Mouse (Mus musculus): Measurements from ENCODE around the gene Adrb1. TPM values are rescaled to one million over a fixed set of nuclear protein-coding genes. Genes with fewer than 3 reads are reported as not detected.
A peak's percentile ranks its signal among the peaks of the same experiment; 100 is the strongest.
"Not testable (repeated sequence)": the region's sequence is repeated elsewhere in the genome, so short reads cannot be mapped to it uniquely, and the experiment has no call there.

Adrb1 gene
- polyA plus RNA-seq, 1 experiment = 34.0 TPM

- peaks cover 4% of the 10 kb centered on the region for H3K4me1 ChIP-seq (ENCODE audit: control insufficient read depth, insufficient read depth, low read length)
- TF ChIP-seq CTCF (IDR thresholded peaks at IDR 0.05; ENCODE audit: extremely low read depth, insufficient read depth, low read length) (no peak), POLR2A (IDR thresholded peaks at IDR 0.05; ENCODE audit: extremely low read depth, insufficient read depth, low read length) (no peak)
- no peak overlapping the region for H3K27ac ChIP-seq (ENCODE audit: insufficient read depth, low read length)
Observed at GRCm38 (mm10) chr19:56735747-56736146, 13.7 kb downstream of the Adrb1 start.

GRCm38 (mm10) chr19:56736287-56736686 lies 14.3 kb downstream of the Adrb1 start:
- no peak overlapping the region for H3K4me3 ChIP-seq (ENCODE audit: insufficient read depth, low read length)
- no peak overlapping the region for H3K27ac ChIP-seq (ENCODE audit: insufficient read depth, low read length)
- TF ChIP-seq CTCF (IDR thresholded peaks at IDR 0.05; ENCODE audit: extremely low read depth, insufficient read depth, low read length) (no peak), POLR2A (IDR thresholded peaks at IDR 0.05; ENCODE audit: extremely low read depth, insufficient read depth, low read length) (no peak)
- peaks cover 2% of the 10 kb centered on the region; the same call in 1 of the 2 replicates for H3K4me1 ChIP-seq (ENCODE audit: control insufficient read depth, insufficient read depth, low read length)

More at GRCm38 (mm10) chr19:56735747-56736146, 13.7 kb downstream of the Adrb1 start:
- no peak overlapping the region for H3K4me3 ChIP-seq (ENCODE audit: insufficient read depth, low read length)

GRCm38 (mm10) chr19:56745061-56745460 lies 23.1 kb downstream of the Adrb1 start:
- no peak overlapping the region for H3K27ac ChIP-seq (ENCODE audit: insufficient read depth, low read length)
- TF ChIP-seq POLR2A (IDR thresholded peaks at IDR 0.05; ENCODE audit: extremely low read depth, insufficient read depth, low read length) (no peak), CTCF (IDR thresholded peaks at IDR 0.05; ENCODE audit: extremely low read depth, insufficient read depth, low read length) (0 out of 2 replicates have a peak, but pooled peaks have one; percentile 12)
- no peak overlapping the region for H3K4me3 ChIP-seq (ENCODE audit: insufficient read depth, low read length)
- peaks cover 3% of the 10 kb centered on the region; the same call in 1 of the 2 replicates for H3K4me1 ChIP-seq (ENCODE audit: control insufficient read depth, insufficient read depth, low read length)

GRCm38 (mm10) chr19:56745528-56745927 lies 23.5 kb downstream of the Adrb1 start:
- peaks cover 3% of the 10 kb centered on the region; the same call in 1 of the 2 replicates for H3K4me1 ChIP-seq (ENCODE audit: control insufficient read depth, insufficient read depth, low read length)
- no peak for TF ChIP-seq POLR2A (IDR thresholded peaks at IDR 0.05; ENCODE audit: extremely low read depth, insufficient read depth, low read length)
- no peak for TF ChIP-seq CTCF (IDR thresholded peaks at IDR 0.05; ENCODE audit: extremely low read depth, insufficient read depth, low read length)
- H3K4me3 ChIP-seq (ENCODE audit: insufficient read depth, low read length) = no peak overlapping the region
- no peak overlapping the region for H3K27ac ChIP-seq (ENCODE audit: insufficient read depth, low read length)

- TF ChIP-seq POLR2A (IDR thresholded peaks at IDR 0.05; ENCODE audit: extremely low read depth, insufficient read depth, low read length) = no peak
- no peak for TF ChIP-seq CTCF (IDR thresholded peaks at IDR 0.05; ENCODE audit: extremely low read depth, insufficient read depth, low read length)
- H3K27ac ChIP-seq (ENCODE audit: insufficient read depth, low read length) = no peak overlapping the region
- H3K4me3 ChIP-seq (ENCODE audit: insufficient read depth, low read length) = no peak overlapping the region
- peaks cover 3% of the 10 kb centered on the region; the same call in 1 of the 2 replicates for H3K4me1 ChIP-seq (ENCODE audit: control insufficient read depth, insufficient read depth, low read length)
Observed at GRCm38 (mm10) chr19:56746618-56747017, 24.6 kb downstream of the Adrb1 start.

GRCm38 (mm10) chr19:56747878-56748277 lies 25.9 kb downstream of the Adrb1 start:
- TF ChIP-seq CTCF (IDR thresholded peaks at IDR 0.05; ENCODE audit: extremely low read depth, insufficient read depth, low read length) (no peak), POLR2A (IDR thresholded peaks at IDR 0.05; ENCODE audit: extremely low read depth, insufficient read depth, low read length) (no peak)
- Histone ChIP-seq H3K27ac (ENCODE audit: insufficient read depth, low read length) (no peak overlapping the region), H3K4me3 (ENCODE audit: insufficient read depth, low read length) (no peak overlapping the region), H3K4me1 (ENCODE audit: control insufficient read depth, insufficient read depth, low read length) (peaks cover 3% of the 10 kb centered on the region; the same call in 1 of the 2 replicates)

- no peak overlapping the region for H3K27ac ChIP-seq (ENCODE audit: insufficient read depth, low read length)
- H3K4me3 ChIP-seq (ENCODE audit: insufficient read depth, low read length) = no peak overlapping the region
- TF ChIP-seq CTCF (IDR thresholded peaks at IDR 0.05; ENCODE audit: extremely low read depth, insufficient read depth, low read length) = no peak
- TF ChIP-seq POLR2A (IDR thresholded peaks at IDR 0.05; ENCODE audit: extremely low read depth, insufficient read depth, low read length) = no peak
- peaks cover 5% of the 10 kb centered on the region for H3K4me1 ChIP-seq (ENCODE audit: control insufficient read depth, insufficient read depth, low read length)
Observed at GRCm38 (mm10) chr19:56749343-56749742, 27.3 kb downstream of the Adrb1 start.

- Histone ChIP-seq H3K4me3 (ENCODE audit: insufficient read depth, low read length) (no peak overlapping the region), H3K4me1 (ENCODE audit: control insufficient read depth, insufficient read depth, low read length) (peaks cover 5% of the 10 kb centered on the region), H3K27ac (ENCODE audit: insufficient read depth, low read length) (no peak overlapping the region)
- TF ChIP-seq CTCF (IDR thresholded peaks at IDR 0.05; ENCODE audit: extremely low read depth, insufficient read depth, low read length) (no peak), POLR2A (IDR thresholded peaks at IDR 0.05; ENCODE audit: extremely low read depth, insufficient read depth, low read length) (no peak)
Observed at GRCm38 (mm10) chr19:56750709-56751108, 28.7 kb downstream of the Adrb1 start.

- not testable (repeated sequence) for H3K27ac ChIP-seq (ENCODE audit: insufficient read depth, low read length); H3K4me3 ChIP-seq (ENCODE audit: insufficient read depth, low read length); H3K4me1 ChIP-seq (ENCODE audit: control insufficient read depth, insufficient read depth, low read length)
Observed at GRCm38 (mm10) chr19:56754456-56754855, 32.5 kb downstream of the Adrb1 start.

GRCm38 (mm10) chr19:56756412-56756811 lies 34.4 kb downstream of the Adrb1 start:
- no peak overlapping the region for H3K27ac ChIP-seq (ENCODE audit: insufficient read depth, low read length)
- no peak overlapping the region for H3K4me3 ChIP-seq (ENCODE audit: insufficient read depth, low read length)
- TF ChIP-seq POLR2A (IDR thresholded peaks at IDR 0.05; ENCODE audit: extremely low read depth, insufficient read depth, low read length) = no peak
- no peak for TF ChIP-seq CTCF (IDR thresholded peaks at IDR 0.05; ENCODE audit: extremely low read depth, insufficient read depth, low read length)
- peaks cover 1% of the 10 kb centered on the region; the same call in 1 of the 2 replicates for H3K4me1 ChIP-seq (ENCODE audit: control insufficient read depth, insufficient read depth, low read length)

All from cortical plate, adult 2 months (tissue).